Mouse (Mus musculus) kidney, postnatal 0 days (tissue): ENCODE data around the gene Ercc6l2. TPM values are rescaled to one million over a fixed set of nuclear protein-coding genes. Genes with fewer than 3 reads are reported as not detected.

ENCODE experiments used
- ATAC-seq: fragments of 200-750 bp; cut with Nextera tagmentation; replicated peaks from 2 replicates; pipeline ENCODE4 v1.8.0; 2017; ENCODE audit warnings: low read depth, moderate number of reproducible peaks, moderate TSS enrichment, moderate library complexity; ENCODE audit not compliant: low FRiP score
- DNase-seq: peaks from one replicate; pipeline ENCODE4 v3.0.0-alpha.2; 2016; ENCODE audit warnings: low spot score
- H3K27ac ChIP-seq: fragments of 300-500 bp; sonication (generic); 2 replicates; pipeline ENCODE4 v1.5.1; 2014; ENCODE audit warnings: mild to moderate bottlenecking
- H3K27me3 ChIP-seq: fragments of 300-500 bp; sonication (generic); 2 replicates; pipeline ENCODE4 v1.6.1; 2014; ENCODE audit warnings: low read length, mixed read lengths; ENCODE audit not compliant: insufficient read depth
- H3K36me3 ChIP-seq: fragments of 300-500 bp; sonication (generic); 2 replicates; pipeline ENCODE4 v1.6.1; 2014; ENCODE audit warnings: low read length, mixed read lengths; ENCODE audit not compliant: insufficient read depth
- H3K4me1 ChIP-seq: fragments of 300-500 bp; sonication (generic); replicated peaks from 2 replicates; pipeline ENCODE4 v1.6.1; 2014; ENCODE audit warnings: antibody characterized with exemption, low read length, mixed read lengths; ENCODE audit not compliant: insufficient read depth
- H3K4me2 ChIP-seq: fragments of 300-500 bp; sonication (generic); 2 replicates; pipeline ENCODE4 v1.6.1; 2014; ENCODE audit warnings: mild to moderate bottlenecking, low read length, moderate library complexity, mixed read lengths
- H3K4me3 ChIP-seq: fragments of 300-500 bp; sonication (generic); replicated peaks from 2 replicates; pipeline ENCODE4 v1.5.1; 2014; ENCODE audit warnings: low read depth, low read length
- H3K9ac ChIP-seq: fragments of 300-500 bp; sonication (generic); 2 replicates; pipeline ENCODE4 v1.6.1; 2014; ENCODE audit warnings: low read depth, low read length
- H3K9me3 ChIP-seq: fragments of 300-500 bp; sonication (generic); replicated peaks from 2 replicates; pipeline ENCODE4 v1.6.1; 2016; ENCODE audit warnings: low read length, inconsistent platforms, mixed read lengths
- CTCF ChIP-seq: IDR thresholded peaks from 2 replicates; pipeline ENCODE4 v1.5.1; 2016; ENCODE audit warnings: antibody characterized with exemption, low read depth, mild to moderate bottlenecking, moderate library complexity
- WGBS: fragments of 180-500 bp; shearing (Covaris S2); extraction: QIAGEN DNeasy Blood & Tissue Kit; methylation state at CpG from one replicate; pipeline ENCODE4 v1.1.7; 2014; 5-methylcytosine and 5-hydroxymethylcytosine counted together
- polyA plus RNA-seq: library from polyadenylated mRNA; unstranded; fragments of >200 nt; fragmentation: Nextera tagmentation; extraction: Ambion mirVana; gene quantifications from 2 replicates; pipeline ENCODE4 v1.2.1, GENCODE M21; 2015

Ercc6l2 gene
- polyA plus RNA-seq, 1 experiment from 2014 or later = 19.9 TPM

GRCm38 (mm10) chr13:63879864-63880141 lies 64.8 kb downstream of the Ercc6l2 start:
- 77% methylated on average over 4 of the region's 4 CpGs for WGBS
- no peak overlapping the region for H3K4me3 ChIP-seq
- DNase-seq (no peak), ATAC-seq (no peak)
- TF ChIP-seq CTCF = no peak
- H3K27me3 ChIP-seq = no peaks in the 10 kb centered on the region
- 0 out of 2 replicates have a peak, but pooled peaks cover 3% of the 10 kb centered on the region for H3K36me3 ChIP-seq
- H3K9me3 ChIP-seq = no peaks in the 10 kb centered on the region
- H3K9ac ChIP-seq = no peak overlapping the region
- no peaks in the 10 kb centered on the region for H3K4me1 ChIP-seq
- H3K27ac ChIP-seq = no peak overlapping the region
- no peak overlapping the region for H3K4me2 ChIP-seq

- no peak for TF ChIP-seq CTCF
- Histone ChIP-seq H3K9me3 (no peaks in the 10 kb centered on the region), H3K4me2 (no peak overlapping the region), H3K4me3 (no peak overlapping the region), H3K27me3 (no peaks in the 10 kb centered on the region), H3K9ac (no peak overlapping the region), H3K36me3 (no peaks in the 10 kb centered on the region), H3K4me1 (no peaks in the 10 kb centered on the region), H3K27ac (peak overlapping the region; percentile 19; the same call in 1 of the 2 replicates)
- WGBS = 49% methylated on average over 3 of the region's 3 CpGs
- DNase-seq = peak; percentile 61
- ATAC-seq = no peak
These were observed 70.5 kb downstream of the Ercc6l2 start for GRCm38 (mm10) chr13:63885532-63885949.

DNA sequence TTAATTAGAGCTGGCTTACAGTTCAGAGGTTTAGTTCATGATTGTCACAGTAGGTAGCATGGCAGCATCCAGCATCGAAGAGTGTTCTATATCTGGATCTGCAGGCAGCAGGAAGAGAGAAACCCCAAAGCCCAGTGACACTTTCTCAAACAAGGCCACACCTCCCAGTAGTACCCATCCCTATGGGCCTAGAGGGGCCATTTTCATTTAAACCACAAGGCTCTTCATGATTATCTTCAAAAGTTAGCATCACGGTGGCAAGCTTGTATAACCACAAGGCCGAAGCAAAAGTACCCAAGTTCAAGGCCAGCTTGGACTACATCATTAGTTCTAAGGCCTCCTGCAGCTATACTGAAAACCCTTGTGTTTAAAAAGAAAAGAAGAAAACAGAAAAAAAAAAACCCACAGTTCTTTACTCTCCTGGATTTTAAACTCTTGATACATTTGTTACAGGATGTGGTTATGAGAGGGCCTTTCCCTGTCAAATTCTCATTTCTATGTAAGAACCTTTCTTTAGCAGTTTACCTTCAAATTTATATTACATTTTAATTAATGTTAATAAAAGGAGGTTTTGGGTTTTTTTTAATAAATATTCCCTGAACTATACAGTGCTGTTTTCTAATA lies 71.5 kb downstream of the Ercc6l2 start:
- Histone ChIP-seq H3K4me1 (no peaks in the 10 kb centered on the region), H3K4me2 (no peak overlapping the region), H3K4me3 (no peak overlapping the region), H3K27me3 (no peaks in the 10 kb centered on the region), H3K9me3 (no peaks in the 10 kb centered on the region), H3K9ac (no peak overlapping the region), H3K27ac (no peak overlapping the region), H3K36me3 (no peaks in the 10 kb centered on the region)
- ATAC-seq (no peak), DNase-seq (no peak)
- no peak for TF ChIP-seq CTCF
- WGBS = 90% methylated on average over 3 of the region's 3 CpGs

GRCm38 (mm10) chr13:63900679-63901302 lies 85.8 kb downstream of the Ercc6l2 start:
- ATAC-seq (0 out of 2 replicates have a peak, but pooled peaks have one; percentile 7), DNase-seq (no peak)
- Histone ChIP-seq H3K27me3 (no peaks in the 10 kb centered on the region), H3K9me3 (no peaks in the 10 kb centered on the region), H3K4me3 (peak overlapping the region; percentile 11; the same call in 1 of the 2 replicates), H3K4me1 (peaks cover 16% of the 10 kb centered on the region), H3K4me2 (peak overlapping the region; percentile 58), H3K36me3 (0 out of 2 replicates have a peak, but pooled peaks cover 3% of the 10 kb centered on the region), H3K9ac (0 out of 2 replicates have a peak overlapping the region, but pooled peaks have one; percentile 49), H3K27ac (no peak overlapping the region)
- 29% methylated on average over 12 of the region's 12 CpGs for WGBS
- no peak for TF ChIP-seq CTCF

- TF ChIP-seq CTCF = peak; percentile 62
- Histone ChIP-seq H3K9me3 (no peaks in the 10 kb centered on the region), H3K9ac (peak overlapping the region; percentile 49; the same call in 1 of the 2 replicates), H3K4me2 (peak overlapping the region; percentile 58), H3K4me1 (peaks cover 16% of the 10 kb centered on the region), H3K27me3 (no peaks in the 10 kb centered on the region), H3K36me3 (0 out of 2 replicates have a peak, but pooled peaks cover 3% of the 10 kb centered on the region), H3K4me3 (peak overlapping the region; percentile 11), H3K27ac (peak overlapping the region; percentile 10; the same call in 1 of the 2 replicates)
- peak; percentile 72; the same call in 1 of the 2 replicates for ATAC-seq
- WGBS = 4% methylated on average over 17 of the region's 17 CpGs
- DNase-seq = peak; percentile 84
These were observed 86.3 kb downstream of the Ercc6l2 start for GRCm38 (mm10) chr13:63901303-63901713.

DNA sequence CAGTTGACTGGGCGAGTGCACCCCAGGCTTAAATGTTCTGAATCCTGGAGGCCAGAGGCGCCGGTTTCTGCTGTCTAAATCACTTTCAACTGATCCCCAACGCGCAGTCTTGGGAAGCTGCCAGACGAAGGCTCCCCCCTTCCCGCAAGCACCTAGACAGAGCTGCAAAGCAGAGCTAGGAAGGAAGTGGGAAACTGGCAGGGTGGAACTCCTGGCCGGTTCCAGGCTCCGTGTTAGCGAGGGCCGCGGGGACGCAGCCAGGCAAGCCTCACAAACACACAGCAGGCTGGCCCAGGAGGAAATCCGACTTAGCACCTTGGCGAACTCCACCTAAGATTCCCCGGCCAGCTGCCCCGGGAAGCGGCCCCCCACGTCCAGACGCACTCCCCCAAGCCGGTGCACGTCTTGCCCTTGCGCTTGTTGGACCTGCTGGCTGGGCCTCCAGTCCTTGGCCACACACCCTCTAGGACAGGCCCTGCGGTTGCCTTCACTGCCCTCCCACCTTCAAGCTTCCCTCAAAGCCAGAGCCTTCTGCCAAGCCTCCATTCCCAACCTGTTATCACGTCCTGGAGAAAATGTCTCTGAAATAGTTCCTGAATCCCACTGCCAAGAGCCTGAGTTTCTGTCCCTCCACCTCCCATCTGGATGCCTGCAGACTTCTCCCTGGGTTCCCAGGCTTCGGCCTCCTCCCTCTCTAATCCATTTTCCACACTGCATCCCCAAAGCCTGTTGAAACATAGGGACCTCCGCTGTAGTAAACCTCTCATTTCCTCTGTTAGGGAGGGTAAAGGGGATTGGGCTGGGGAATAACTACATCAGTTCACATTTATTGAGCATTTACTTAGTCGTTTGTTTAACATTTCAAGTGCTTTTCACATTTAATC lies 86.9 kb downstream of the Ercc6l2 start:
- peaks cover 16% of the 10 kb centered on the region for H3K4me1 ChIP-seq
- DNase-seq = peak; percentile 61
- H3K27ac ChIP-seq = peak overlapping the region; percentile 10; the same call in 1 of the 2 replicates
- peak; percentile 81; the same call in 1 of the 2 replicates for ATAC-seq
- H3K36me3 ChIP-seq = 0 out of 2 replicates have a peak, but pooled peaks cover 3% of the 10 kb centered on the region
- no peaks in the 10 kb centered on the region for H3K9me3 ChIP-seq
- H3K4me2 ChIP-seq = peak overlapping the region; percentile 58
- peak overlapping the region; percentile 11 for H3K4me3 ChIP-seq
- peak overlapping the region; percentile 49; the same call in 1 of the 2 replicates for H3K9ac ChIP-seq
- H3K27me3 ChIP-seq = no peaks in the 10 kb centered on the region
- TF ChIP-seq CTCF = no peak
- WGBS = 15% methylated on average over 28 of the region's 28 CpGs
